Mouse (Mus musculus) T-helper 1 cell (primary cell): ENCODE results near the gene Plekhg5.

Source experiments
- in situ Hi-C: fragments of 300-600 bp; cut with MboI, MseI; formaldehyde crosslinking; loops from one replicate; pipeline ENCODE4 v1.15.1; 2025; ENCODE audit warnings: high pct_unique_total_duplicates

The Plekhg5 gene

DNA sequence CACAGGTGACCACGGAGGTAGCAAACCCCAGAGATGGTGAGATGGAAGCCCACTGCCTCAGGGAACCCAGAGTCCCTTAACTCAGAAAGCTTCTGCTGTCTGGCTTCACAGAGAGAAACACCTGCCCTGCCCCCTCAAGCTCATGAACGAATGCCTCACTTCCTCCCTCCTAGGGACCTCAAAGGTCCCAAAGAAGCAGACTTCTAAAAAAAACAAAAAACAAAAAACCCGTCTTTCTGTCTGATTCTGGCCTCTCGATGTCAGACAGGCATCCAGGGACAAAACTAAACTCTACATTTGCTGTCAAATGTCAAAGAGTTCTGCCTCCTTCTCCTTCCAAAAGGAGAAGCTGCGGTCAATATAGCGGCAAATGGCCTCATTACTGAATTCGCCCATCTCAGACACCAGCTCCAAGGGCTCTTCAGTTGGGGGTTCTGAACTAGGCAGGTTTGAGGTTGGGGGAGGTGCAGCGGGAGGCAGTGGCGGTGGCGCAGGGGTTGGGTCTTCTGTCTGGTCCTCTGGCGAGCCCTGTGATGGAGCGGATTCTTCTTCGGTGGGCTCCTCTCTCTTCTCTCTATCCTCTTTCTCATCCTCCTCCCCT lies 52.2 kb downstream of the Plekhg5 start:
- in situ Hi-C loops = no loop called here

DNA sequence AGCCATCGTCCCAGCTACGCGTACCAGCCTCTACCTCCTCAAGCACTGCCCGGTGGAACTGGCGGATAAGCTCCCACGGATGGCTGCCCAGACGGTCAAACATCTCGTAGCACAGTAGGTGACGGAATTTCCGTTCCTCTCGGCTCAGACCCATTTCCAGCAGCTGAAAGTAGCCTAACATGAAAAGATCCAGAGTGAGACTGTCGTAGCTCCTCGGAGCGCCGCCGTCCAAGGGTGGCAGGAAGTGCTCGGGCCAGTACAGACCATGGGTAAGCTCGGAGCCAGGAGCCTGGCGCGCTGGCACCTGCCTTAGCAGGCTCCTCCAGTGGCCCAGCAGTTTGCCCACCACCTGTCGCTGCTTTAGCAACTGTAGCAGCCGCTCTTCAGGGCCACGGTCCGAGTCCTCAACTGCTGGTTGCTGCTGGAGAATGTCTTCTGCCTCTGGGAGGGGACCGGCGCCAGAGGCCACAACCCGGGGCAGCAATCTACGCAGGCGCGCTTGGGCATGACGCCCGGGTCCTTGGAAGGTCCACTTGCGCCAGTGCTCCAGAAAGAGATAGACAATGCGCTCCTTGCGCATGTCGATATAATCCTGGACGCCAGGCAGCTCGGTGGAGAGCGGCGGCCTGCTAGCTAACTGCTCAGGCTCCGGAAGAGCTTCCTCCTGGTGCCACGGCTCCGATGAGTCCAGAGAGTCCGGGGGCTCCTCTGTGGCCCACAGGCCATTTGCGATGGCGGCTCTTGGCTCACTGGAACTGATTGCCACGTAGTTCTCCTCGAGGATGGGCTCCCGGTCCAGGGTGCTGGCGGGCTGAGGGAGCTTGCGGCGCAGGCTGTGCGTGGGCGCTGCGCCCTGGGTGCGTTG lies 53.1 kb downstream of the Plekhg5 start:
- in situ Hi-C loops = no loop called here

DNA sequence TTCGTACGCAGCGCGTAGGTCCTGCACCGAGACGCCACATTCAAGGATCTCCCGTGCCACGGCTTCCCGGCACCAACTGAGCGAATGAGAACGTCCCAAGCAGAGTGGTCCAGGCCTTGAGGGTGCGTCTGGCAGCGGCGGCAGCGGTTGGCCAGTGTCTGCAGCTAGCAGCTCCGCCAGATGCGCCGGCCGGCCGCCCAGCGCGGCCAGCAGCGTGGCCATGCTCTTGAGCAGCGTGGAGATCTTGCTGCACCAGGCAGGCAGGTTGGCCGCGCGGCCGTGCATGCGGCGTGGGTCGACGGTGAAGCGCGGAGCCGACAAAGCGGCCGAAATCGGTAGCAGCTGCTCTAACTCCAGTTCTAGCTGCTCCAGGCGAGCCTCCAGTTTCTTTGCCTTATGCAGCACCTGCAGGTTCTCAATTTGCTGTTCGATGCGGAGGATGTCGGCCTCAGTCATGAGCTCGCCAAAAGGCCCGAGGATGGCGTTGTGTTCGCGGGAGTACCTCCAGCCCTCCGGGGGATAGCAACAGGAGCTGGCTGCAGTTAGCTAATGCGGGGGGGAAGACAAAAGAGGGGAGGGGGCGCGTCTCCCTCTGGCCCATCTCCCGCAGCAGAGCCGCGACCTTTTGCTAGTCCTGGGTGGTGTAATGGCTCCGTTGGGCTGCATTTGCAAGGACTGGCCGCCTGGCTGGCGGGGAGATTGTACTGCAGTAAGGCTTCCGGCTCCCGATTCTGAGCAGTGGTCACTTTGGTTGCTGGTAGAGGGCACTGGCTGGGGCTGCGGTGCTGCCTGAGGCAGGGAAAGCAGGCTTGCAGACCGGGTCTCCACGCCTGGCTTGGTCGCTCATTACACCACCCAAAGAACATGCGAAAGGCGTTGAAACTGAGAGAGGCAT lies 54.0 kb downstream of the Plekhg5 start:
- in situ Hi-C loops = no loop called here

GRCm38 (mm10) chr4:152127884-152128283 lies 55.6 kb downstream of the Plekhg5 start:
- in situ Hi-C loops = no loop called here

DNA sequence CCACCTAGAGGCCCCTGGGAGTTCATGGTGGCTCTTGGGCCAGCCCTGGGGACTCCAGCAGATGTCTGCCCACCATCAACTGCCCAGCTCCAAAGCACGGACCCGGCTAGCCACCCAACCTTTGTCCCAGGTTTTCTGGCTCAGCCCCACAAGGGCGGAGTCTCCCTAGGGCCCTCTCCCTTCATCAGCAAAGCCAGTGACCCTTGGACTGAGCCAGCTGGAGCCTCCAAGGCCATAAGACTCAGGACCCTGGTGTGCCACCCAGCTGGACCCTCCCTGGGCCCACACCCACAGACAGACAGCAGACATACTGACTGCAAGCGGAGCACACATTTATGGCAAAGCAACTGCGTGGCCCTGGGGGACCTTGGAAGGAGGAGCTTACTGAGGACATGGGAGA lies 56.5 kb downstream of the Plekhg5 start:
- in situ Hi-C loops = no loop called here

DNA sequence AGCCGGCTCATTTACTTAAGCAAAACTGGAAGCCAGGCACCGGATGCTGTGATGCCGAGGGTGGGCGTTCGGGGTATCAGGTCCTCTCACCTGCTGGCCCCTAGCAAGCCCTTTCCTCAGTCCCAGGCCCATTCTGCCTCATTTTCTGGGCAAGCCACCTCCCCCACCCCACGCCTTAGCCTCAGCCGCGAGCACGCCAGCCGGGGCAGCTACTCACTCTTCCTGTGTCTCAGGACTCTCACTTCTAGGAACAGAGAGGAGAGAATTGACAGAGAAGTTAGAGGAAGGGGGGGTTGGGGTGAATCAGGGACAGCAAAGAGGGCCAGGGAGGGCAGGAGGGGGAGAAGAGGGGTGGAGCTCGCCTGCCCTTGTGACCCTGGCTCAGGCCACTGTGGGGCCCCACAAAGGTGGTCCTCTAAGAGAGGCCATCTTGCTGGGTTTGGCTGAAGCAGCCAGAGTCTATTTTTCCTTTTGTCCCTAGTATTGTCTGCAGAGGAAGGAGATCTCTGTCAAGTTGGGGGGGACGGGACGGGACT lies 57.2 kb downstream of the Plekhg5 start:
- in situ Hi-C loops = no loop called here

- in situ Hi-C loops = no loop called here
Observed at GRCm38 (mm10) chr4:152130771-152131653, 58.7 kb downstream of the Plekhg5 start.

DNA sequence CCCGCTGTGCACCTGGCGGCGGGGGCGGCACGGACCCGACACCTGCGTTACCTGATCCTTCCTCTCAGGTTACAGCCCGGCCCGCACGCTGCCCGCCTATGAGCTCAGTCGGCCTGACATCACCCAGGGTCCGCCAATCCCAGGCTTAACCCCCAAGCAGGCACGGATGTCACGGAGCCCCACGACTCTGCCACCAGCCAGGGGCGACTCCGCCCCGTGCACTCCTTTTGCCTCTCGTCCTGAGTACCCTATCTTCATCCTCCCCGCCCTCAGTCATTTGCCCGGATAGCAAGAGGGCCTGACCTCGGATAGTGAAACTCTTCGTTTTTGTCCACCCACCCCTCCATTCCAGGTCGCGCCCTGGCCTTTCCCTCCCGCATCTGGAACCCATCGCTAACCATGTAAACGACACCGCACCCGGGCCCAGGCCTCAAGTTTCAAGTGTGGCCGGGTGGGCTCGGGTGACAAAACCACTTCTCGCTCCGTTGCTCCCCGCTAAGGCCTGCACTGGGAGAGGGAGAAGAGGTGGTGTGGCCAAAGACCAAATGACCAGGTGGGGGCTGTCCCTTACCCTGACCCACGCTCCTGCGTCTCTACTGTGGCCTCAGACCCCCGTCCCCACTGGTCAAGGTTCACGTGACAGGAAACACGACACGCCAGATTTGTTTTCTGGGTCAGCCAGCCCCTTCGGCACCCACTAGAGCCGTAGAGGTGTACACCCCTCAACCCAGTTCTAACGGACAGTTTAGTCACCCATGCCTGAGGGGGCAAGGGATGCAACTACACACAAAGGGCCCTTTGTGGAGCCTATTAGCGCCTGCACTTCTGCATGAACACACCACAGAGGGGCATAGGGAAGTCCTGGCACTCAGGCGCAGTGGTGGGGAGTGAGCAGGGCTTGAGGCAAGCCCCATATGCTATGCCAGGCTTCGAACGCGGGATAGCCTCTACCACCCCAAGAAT lies 59.8 kb downstream of the Plekhg5 start:
- in situ Hi-C loops = no loop called here

GRCm38 (mm10) chr4:152132772-152133169 lies 60.5 kb downstream of the Plekhg5 start:
- in situ Hi-C loops = no loop called here

DNA sequence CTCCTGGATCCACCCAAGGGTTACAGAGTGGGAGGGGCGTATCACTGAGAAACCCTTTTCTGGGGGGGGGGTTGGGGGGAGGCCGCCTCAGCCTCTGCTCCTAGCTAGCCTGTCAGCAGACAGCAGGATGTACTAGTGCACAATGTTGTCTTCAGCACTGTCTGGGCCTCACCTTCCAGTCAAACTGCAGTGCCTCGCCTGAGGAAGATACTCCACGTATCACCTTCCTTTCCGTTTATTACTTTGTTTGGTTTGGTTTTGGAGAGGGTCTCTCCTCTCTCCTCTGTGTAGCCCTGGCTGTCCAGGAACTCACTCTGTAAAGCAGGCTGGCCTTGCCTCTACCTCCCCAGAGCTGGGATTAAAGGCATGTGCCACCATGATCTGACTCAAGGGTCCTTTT lies 60.9 kb downstream of the Plekhg5 start:
- in situ Hi-C loops = no loop called here

GRCm38 (mm10) chr4:152134507-152134906 lies 62.2 kb downstream of the Plekhg5 start:
- in situ Hi-C loops = no loop called here

DNA sequence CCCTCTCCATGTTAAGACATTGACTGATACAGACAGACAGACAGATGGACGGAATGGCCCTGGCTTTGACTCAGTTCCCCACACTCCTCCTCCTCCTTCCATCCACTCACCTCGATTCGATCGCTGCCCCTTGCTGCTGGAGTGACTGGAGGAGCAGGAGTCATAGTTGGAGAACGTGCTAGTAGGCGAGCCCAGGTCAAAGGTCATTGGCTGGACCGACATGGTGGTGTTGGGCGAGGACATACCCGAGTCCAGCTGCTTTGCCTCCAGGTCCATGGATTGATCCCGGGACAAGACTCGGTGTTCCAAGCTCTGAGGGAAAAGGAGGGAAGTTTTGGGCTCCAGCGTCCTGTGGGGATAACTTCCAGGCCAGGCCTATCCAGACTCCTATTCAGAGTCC lies 63.1 kb downstream of the Plekhg5 start:
- in situ Hi-C loops = no loop called here

GRCm38 (mm10) chr4:152136112-152136875 lies 64.0 kb downstream of the Plekhg5 start:
- in situ Hi-C loops = no loop called here

- in situ Hi-C loops = no loop called here
Observed at GRCm38 (mm10) chr4:152136876-152137250, 64.6 kb downstream of the Plekhg5 start.

GRCm38 (mm10) chr4:152138497-152139260 lies 66.4 kb downstream of the Plekhg5 start:
- in situ Hi-C loops = no loop called here

- in situ Hi-C loops = no loop called here
Observed at GRCm38 (mm10) chr4:152140441-152140840, 68.1 kb downstream of the Plekhg5 start.

DNA sequence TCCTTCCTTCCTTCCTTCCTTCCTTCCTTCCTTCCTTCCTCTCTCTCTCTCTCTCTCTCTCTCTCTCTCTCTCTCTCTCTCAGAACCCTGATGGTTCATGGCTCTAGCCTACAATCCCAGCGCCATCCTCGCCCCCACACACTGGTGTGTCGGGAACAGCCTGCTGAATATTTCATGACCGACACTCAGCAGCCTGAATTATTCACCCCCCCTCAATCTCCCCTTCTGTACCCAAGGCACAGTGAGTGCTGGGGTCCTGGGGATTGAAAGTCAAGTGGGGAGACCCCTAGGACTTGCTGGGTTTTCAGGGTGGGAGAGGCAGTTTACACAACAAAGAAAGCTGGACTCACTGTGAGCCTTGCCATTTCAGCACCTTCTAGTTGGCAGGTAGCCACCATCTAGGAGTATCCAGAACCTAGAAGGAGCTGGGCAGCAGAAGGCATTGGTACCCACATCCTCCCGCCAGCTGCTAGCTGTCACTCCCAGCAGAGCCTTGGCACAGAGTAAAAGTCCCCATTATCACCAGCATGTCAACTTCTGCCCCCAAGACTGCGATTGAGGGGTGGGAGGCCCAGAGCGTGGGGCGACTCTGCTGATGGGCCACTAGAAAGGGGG lies 69.3 kb downstream of the Plekhg5 start:
- in situ Hi-C loops = no loop called here

- in situ Hi-C loops = no loop called here
Observed at GRCm38 (mm10) chr4:152143632-152144031, 71.3 kb downstream of the Plekhg5 start.
